Mouse (Mus musculus) T-helper 17 cell (primary cell): ENCODE results near the gene Trpv6.

Experiments
- in situ Hi-C, 2 experiments: fragments of 300-600 bp; cut with MboI, MseI; formaldehyde crosslinking; loops; 1 replicate in 1 of 2; 2 replicates in 1 of 2; pipeline ENCODE4 v1.15.1; 2025; ENCODE audit warnings: high pct_unique_total_duplicates in 2 of 2

The Trpv6 gene

DNA sequence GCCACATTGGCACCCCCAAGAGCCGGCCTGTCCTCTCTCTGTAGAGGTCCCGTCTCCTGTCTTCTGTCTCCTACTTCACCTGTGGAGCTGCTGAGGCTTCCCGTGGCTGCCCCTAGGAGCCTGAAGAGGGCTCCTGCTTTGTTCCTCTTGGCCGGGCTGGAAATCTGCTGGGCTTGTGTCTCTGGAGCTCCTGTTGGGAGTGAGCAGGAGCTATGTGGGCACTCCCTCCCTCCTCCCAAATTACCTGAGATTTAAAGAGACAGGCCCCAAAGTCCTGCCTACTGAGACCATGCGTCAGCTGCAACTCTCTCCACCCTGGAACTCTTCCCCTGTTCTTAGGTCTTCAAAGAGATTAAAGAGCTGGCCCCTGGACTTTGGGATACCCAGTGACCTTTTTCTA, at the start of gene Trpv6:
TSS of gene Trpv6 (minus strand) at position 228 of the 400 bp plus-strand sequence.
- in situ Hi-C loops = loop anchor here in 1 of 2 experiments (10.0 kb wide), 1 partner anchor 951 kb away; no protein-coding TSS in a partner anchor

- in situ Hi-C loops = no loop called here
Measured at GRCm38 (mm10) chr6:41685596-41685995, 49.4 kb upstream of the Trpv6 start.

GRCm38 (mm10) chr6:41684911-41685310, 48.7 kb upstream of the Trpv6 start:
- in situ Hi-C loops = no loop called here

DNA sequence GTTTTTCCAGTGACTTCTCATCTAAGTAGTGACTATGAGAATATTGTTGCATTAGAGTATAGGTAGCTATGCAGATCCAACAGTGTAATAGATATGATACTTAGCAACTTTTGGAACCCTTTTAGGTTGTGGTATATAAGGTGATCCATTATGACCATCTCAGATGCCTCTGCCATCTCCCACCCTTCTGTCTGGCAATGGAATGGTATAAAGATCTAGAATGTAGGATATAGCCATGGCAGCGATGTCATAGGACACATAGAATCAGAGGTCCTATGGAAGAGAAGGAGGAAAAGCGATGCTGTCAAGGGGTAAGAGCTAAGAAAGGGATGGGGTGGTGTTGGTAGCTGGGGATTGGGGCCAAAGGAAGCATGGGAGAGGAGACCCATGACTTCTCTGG, 47.9 kb upstream of the Trpv6 start, which contains the start of gene Llcfc1:
TSS of gene Llcfc1 (plus strand) at position 301 of the 400 bp plus-strand sequence.
- in situ Hi-C loops = no loop called here

- in situ Hi-C loops = no loop called here
Measured at GRCm38 (mm10) chr6:41681656-41682055, 45.5 kb upstream of the Trpv6 start.

- in situ Hi-C loops = no loop called here
Measured at GRCm38 (mm10) chr6:41680669-41681068, 44.5 kb upstream of the Trpv6 start, which contains the start of gene Trpv5. Trpv5 (minus strand) TSS chr6:41680769.

DNA sequence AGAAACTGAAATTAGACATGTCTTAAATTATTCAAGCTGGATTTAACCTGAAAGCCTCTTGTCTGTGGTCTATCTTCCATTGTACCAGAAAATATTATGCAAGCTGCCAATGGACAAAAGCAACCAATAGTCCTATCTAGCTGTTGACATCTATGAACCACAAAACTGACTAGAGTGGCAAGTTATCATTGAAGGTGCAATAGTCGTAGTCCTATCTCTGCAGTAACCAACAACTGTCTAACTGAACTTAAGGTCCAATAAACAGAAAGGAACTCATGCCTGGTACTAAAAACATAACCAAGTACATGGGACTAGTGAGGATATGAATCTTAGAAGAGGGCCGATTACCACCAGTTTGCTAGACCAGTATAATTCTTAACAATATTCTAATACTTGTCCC, 40.3 kb upstream of the Trpv6 start:
- in situ Hi-C loops = no loop called here

DNA sequence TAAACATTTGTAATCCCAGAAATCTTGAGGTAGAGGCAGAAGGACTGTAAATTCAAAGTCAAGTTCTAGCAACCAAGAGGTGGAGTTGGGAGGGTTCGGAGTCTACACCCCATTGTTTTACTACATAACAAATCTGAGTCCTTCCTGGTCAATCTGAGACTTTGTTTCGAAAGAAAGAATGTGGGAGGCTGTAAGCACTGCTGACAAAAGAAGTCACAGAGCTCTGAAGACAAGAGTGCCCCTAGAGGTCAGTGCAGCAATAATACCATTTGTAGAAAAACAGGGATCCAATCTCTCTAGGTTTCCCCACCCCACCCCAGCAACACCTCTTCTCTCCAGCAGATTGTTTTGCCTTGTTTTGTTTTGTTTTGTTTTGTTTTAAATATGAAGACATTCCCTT, 26.1 kb upstream of the Trpv6 start:
- in situ Hi-C loops = no loop called here

- in situ Hi-C loops = no loop called here
Measured at GRCm38 (mm10) chr6:41658487-41658886, 22.3 kb upstream of the Trpv6 start.

- in situ Hi-C loops = no loop called here
Measured at GRCm38 (mm10) chr6:41654648-41655047, 18.4 kb upstream of the Trpv6 start.

DNA sequence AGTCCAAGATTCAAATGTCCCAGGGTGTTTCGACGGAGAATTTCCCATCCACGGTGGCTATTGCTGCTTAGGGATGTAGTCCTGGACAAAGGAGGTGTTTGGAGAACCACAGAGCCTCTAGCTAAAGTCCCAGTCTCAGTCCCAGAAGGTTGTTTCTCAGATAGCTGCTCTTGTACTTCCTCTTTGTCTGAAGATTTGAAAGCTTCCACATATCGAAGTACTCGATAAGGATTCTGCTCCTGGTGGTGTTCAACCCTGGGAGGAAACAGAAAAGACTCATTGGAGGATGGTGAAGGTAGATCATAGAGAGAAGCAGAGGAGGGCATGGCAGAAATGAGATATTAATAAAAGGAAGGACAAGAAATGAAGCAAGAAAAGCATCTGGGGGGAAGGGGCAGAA, 17.0 kb upstream of the Trpv6 start:
- in situ Hi-C loops = no loop called here

- in situ Hi-C loops = loop anchor here in 1 of 2 experiments (5.0 kb wide), 1 partner anchor 106 kb away; no protein-coding TSS in a partner anchor
Measured at GRCm38 (mm10) chr6:41646672-41647071, 10.5 kb upstream of the Trpv6 start.

DNA sequence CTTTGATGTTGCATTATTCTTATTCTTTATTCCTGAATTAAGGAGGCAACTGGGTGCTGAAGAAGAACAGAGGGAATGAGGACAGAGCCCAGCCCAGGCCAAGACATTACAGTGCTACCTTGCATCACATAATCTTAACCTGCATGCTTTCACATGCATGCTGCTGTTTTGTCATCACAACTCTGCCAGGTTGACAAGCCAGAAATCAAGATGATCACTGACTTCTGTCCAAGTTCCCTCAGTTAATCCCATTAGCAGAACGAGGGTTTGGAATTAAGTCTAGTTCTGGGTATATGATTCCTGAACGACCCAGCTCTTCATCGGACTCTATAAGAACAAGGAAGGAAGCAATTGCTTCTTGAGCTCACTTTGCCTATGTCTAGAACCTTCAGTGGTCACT, 10.0 kb upstream of the Trpv6 start:
- in situ Hi-C loops = loop anchor here in 1 of 2 experiments (5.0 kb wide), 1 partner anchor 106 kb away; no protein-coding TSS in a partner anchor

GRCm38 (mm10) chr6:41643227-41643626, 7.0 kb upstream of the Trpv6 start:
- in situ Hi-C loops = no loop called here

- in situ Hi-C loops = no loop called here
Measured at GRCm38 (mm10) chr6:41642765-41643164, 6.6 kb upstream of the Trpv6 start.

DNA sequence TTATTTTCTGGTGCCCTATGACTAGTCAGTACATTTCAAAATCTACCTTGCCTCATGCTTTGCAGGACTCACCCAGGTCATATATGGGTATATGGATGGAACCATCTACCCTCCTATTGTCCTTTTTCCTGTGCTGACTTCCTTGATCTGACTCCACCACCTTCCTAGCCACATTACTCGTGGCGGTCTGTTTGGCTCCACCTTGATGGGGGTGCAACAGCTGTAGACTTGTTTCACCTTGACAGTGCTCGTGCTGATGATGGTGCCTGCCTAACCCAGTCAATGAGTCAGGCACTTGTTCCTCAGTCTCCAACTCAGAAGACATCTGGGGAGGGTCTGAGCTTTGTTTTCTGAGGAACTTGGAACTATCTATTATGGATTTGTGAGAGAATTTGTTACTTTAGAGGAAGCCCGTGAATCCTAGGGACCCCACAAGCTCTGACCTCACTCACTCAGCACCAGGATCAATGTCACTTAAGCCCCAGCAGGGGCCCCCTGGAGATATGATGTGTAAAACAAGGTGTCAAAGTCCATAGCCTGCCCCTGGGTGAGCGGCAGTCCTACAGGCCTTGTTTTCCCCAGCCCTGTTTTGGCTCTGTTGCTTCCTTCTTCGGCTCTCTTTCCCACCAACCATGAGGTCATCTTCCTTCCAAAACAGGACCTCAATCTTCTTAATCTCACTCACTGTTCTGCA, 5.1 kb upstream of the Trpv6 start:
- in situ Hi-C loops = no loop called here

GRCm38 (mm10) chr6:41640449-41640848, 4.2 kb upstream of the Trpv6 start:
- in situ Hi-C loops = no loop called here

DNA sequence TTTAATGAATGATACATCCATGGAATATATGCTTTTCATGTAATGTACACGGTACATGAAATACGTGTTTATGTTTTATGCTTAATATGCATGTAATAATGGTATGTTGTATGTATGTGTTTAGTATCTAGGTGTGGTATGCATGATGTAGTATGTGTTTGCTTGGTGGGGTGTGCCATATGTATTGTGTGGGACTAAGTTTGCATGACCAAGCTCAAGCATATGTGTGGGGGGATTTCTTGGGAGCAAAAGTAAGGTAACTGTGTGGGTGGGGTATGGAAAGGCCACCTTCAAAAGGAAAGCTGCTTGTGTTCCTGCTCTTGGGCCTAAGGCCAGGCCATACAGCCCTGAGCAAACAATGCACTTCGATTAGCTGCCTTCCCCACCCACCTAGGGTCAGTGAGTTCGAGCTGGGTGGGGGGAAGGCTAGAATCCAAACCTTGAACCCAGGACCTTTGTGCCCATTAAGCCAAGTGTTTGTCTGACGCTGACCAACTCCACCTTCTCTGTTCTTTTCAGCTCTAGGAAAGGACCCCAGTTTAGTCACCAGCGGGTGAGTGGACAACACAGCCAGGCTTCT, 1.8 kb upstream of the Trpv6 start:
- in situ Hi-C loops = loop anchor here in 1 of 2 experiments (10.0 kb wide), 1 partner anchor 953 kb away; no protein-coding TSS in a partner anchor

GRCm38 (mm10) chr6:41637393-41637792, 1.2 kb upstream of the Trpv6 start:
- in situ Hi-C loops = loop anchor here in 1 of 2 experiments (10.0 kb wide), 1 partner anchor 953 kb away; no protein-coding TSS in a partner anchor

DNA sequence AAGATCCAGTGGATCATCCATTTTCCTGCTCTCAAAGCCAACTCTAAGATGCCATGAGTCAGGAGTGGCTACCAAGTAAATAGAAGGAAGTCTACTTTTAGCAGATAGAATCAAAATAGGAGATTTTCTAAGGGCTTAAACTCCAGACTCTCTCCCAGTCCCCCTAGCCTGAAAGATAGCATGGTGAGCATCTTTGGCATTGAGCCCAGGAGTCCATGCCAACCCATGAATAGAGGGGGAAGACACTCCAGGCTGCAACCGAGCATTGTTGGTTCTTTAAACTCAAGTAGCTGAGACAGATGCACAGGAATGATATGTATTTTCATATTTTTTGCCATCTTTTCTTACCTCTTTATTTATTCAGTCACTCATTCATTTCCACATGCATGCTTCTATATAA, 994 bp downstream of the Trpv6 start:
- in situ Hi-C loops = loop anchor here in 1 of 2 experiments (10.0 kb wide), 1 partner anchor 950 kb away; no protein-coding TSS in a partner anchor

DNA sequence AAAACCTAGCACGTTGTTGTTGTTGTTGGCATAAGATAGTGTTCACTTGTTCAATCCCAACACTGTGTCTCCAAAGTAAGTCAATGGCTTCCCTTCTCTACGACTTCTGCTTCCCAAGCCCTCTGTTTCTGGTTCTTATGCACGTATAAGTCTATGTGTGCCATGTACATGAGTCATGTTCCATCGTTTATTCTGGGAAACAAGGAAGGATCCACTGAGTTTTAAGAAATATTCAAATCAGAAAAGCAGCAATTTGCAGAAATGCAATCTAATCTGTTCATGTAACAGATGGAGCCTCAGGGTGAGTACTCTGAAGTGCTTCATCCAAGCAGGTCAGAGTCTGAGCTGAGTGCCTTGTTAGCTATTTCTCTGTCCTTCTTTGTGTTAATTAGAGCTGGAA, 4.7 kb downstream of the Trpv6 start:
- in situ Hi-C loops = loop anchor here in 1 of 2 experiments (10.0 kb wide), 1 partner anchor 947 kb away; no protein-coding TSS in a partner anchor

DNA sequence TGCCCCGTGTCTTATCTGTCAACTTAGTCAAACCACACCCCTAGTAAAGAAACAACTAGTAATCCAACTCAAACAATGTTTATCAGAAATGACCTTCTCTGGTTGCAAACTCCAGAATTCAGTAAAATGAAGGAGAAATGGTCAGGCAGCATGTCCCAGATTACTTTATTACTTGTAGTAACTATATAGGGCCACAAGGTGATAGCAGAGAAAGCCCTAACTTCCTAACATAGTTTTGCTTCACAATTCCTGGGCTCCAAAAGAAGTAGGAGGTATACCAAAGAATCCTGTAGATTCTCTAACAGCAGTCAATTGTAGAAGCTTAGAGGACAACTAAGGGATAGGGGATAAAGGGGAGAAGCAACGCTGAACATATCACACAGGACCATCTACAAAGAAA, 5.4 kb downstream of the Trpv6 start:
- in situ Hi-C loops = loop anchor here in 1 of 2 experiments (10.0 kb wide), 1 partner anchor 946 kb away; no protein-coding TSS in a partner anchor

DNA sequence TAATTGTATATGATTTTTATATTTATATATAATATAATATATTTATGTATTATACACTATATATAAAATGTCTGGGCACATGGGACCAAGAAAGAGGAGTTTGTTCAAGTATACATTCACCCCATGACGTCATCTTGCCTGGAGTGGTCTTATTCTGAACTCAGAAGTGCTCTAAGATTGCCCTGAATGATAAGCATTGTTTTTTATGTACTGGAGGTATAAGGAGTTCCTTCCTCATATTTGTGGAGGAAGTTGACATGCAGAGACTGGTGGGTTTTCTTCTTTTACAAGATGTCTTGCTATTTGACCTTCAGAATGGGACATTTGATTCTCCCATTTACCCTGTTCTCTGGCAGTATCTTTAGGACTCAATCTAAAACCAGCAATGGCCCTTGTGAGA, 8.0 kb downstream of the Trpv6 start:
- in situ Hi-C loops = no loop called here
